Mouse (Mus musculus) urinary bladder, postnatal 36 days (tissue): ENCODE measurements around the gene Ifitm1.
"Not testable (repeated sequence)": the region's sequence is repeated elsewhere in the genome, so short reads cannot be mapped to it uniquely, and the experiment has no call there.

Experiments
- DNase-seq, 2 experiments: peaks; one replicate each; pipeline ENCODE4 v3.0.0; 2022; ENCODE audit warnings: low spot score in 2 of 2, mixed read lengths in 1 of 2

Ifitm1 gene

GRCm38 (mm10) chr7:140974940-140975339 lies 7.9 kb downstream of the Ifitm1 start:
- no peak for DNase-seq

- no peak for DNase-seq
These were observed 8.4 kb downstream of the Ifitm1 start for GRCm38 (mm10) chr7:140975465-140975864.

- not testable (repeated sequence) for DNase-seq
These were observed 9.7 kb downstream of the Ifitm1 start for GRCm38 (mm10) chr7:140976720-140977119.

GRCm38 (mm10) chr7:140981704-140982103 lies 14.7 kb downstream of the Ifitm1 start:
- DNase-seq: no peak

- no peak for DNase-seq
These were observed 15.9 kb downstream of the Ifitm1 start for GRCm38 (mm10) chr7:140982971-140983370.

GRCm38 (mm10) chr7:140987182-140988138 lies 20.4 kb downstream of the Ifitm1 start:
- DNase-seq: no peak

GRCm38 (mm10) chr7:140989022-140989421 lies 22.0 kb downstream of the Ifitm1 start:
- no peak for DNase-seq

- DNase-seq: no peak
These were observed 23.2 kb downstream of the Ifitm1 start for GRCm38 (mm10) chr7:140990185-140990584.

GRCm38 (mm10) chr7:140990622-140991021 lies 23.6 kb downstream of the Ifitm1 start:
- DNase-seq: no peak

- DNase-seq: no peak
These were observed 24.2 kb downstream of the Ifitm1 start for GRCm38 (mm10) chr7:140991117-140991689.

- no peak for DNase-seq
These were observed 30.8 kb downstream of the Ifitm1 start for GRCm38 (mm10) chr7:140997817-140998216.

GRCm38 (mm10) chr7:140998853-140999700 lies 32.1 kb downstream of the Ifitm1 start:
- DNase-seq: no peak

- DNase-seq: no peak
These were observed 34.1 kb downstream of the Ifitm1 start for GRCm38 (mm10) chr7:141000881-141001708.

- DNase-seq: no peak
These were observed 36.4 kb downstream of the Ifitm1 start for GRCm38 (mm10) chr7:141003248-141004010.

GRCm38 (mm10) chr7:141006446-141006845 lies 39.4 kb downstream of the Ifitm1 start:
- no peak for DNase-seq

- peak in 1 of 2 experiments; percentile 61 for DNase-seq
These were observed 39.9 kb downstream of the Ifitm1 start for GRCm38 (mm10) chr7:141006914-141007313.

- peak; percentile 24 to 50 for DNase-seq
These were observed 41.3 kb downstream of the Ifitm1 start for GRCm38 (mm10) chr7:141008312-141008761.

GRCm38 (mm10) chr7:141008938-141009660 lies 42.1 kb downstream of the Ifitm1 start:
- DNase-seq: peak; percentile 60 to 82

- DNase-seq: no peak
These were observed 42.6 kb downstream of the Ifitm1 start for GRCm38 (mm10) chr7:141009665-141010064.

- DNase-seq: peak; percentile 62 to 69
These were observed 43.6 kb downstream of the Ifitm1 start, which contains the start of gene Ifitm3 for GRCm38 (mm10) chr7:141010593-141010992. Gene Ifitm3 (minus strand): TSS chr7:141010770.
